Mouse (Mus musculus): ENCODE measurements around the gene Pnpo. TPM values are rescaled to one million over a fixed set of nuclear protein-coding genes. Genes with fewer than 3 reads are reported as not detected.

The Pnpo gene
- total RNA-seq, 1 experiment = 24.0 TPM

GRCm38 (mm10) chr11:96966172-96966571 is 22.4 kb upstream of the Pnpo start:
- in situ Hi-C loops (cut with MboI; ENCODE audit: low sequenced_read_pairs in 2 of 2, unreplicated experiment in 2 of 2) = no loop called here
- peaks cover 9% of the 10 kb centered on the region for H3K36me3 ChIP-seq (ENCODE audit: control insufficient read depth, insufficient read depth, low read length, poor library complexity, severe bottlenecking)
- peaks cover 13 to 20% of the 10 kb centered on the region in 2 experiments; a peak in 3 of 4 replicates for H3K4me1 ChIP-seq (ENCODE audit: control insufficient read depth in 2 of 2, insufficient read depth in 2 of 2, low read length in 2 of 2, poor library complexity in 1 of 2)
- H3K9me3 ChIP-seq (ENCODE audit: control insufficient read depth, insufficient read depth, low read depth, low read length) = no peaks in the 10 kb centered on the region
- no peak overlapping the region for H3K9ac ChIP-seq (ENCODE audit: insufficient read depth, low read depth, low read length, poor library complexity, severe bottlenecking)
- no peak overlapping the region; the same call in 1 of the 2 replicates for H3K27ac ChIP-seq (ENCODE audit: insufficient read depth, low read depth, low read length, poor library complexity, severe bottlenecking)
- H3K4me3 ChIP-seq (ENCODE audit: insufficient read depth in 1 of 2, low read depth in 1 of 2, low read length in 2 of 2, poor library complexity in 1 of 2, severe bottlenecking in 1 of 2) = no peak overlapping the region
- TF ChIP-seq CHD2 (IDR thresholded peaks at IDR 0.05; ENCODE audit: low read depth, low read length) = no peak
- no peak for TF ChIP-seq ZNF384 (IDR thresholded peaks at IDR 0.05; ENCODE audit: low read depth, low read length)
- TF ChIP-seq HCFC1 (IDR thresholded peaks at IDR 0.05; ENCODE audit: borderline replicate concordance, insufficient read depth, low read length) = no peak
- TF ChIP-seq ZC3H11A (IDR thresholded peaks at IDR 0.05; ENCODE audit: borderline replicate concordance, low read depth, low read length) = no peak
- no peak for TF ChIP-seq MAFK (IDR thresholded peaks at IDR 0.05; ENCODE audit: insufficient read depth, low read depth, low read length)
- DNase-seq (ENCODE audit: low read depth, low spot score) = no peak

- in situ Hi-C loops (cut with MboI; ENCODE audit: low sequenced_read_pairs in 2 of 2, unreplicated experiment in 2 of 2) = no loop called here
- Histone ChIP-seq H3K36me3 (ENCODE audit: control insufficient read depth, insufficient read depth, low read length, poor library complexity, severe bottlenecking) (peaks cover 28% of the 10 kb centered on the region), H3K27ac (ENCODE audit: insufficient read depth, low read depth, low read length, poor library complexity, severe bottlenecking) (no peak overlapping the region), H3K9ac (ENCODE audit: insufficient read depth, low read depth, low read length, poor library complexity, severe bottlenecking) (peak overlapping the region; percentile 67; the same call in 1 of the 2 replicates), H3K4me1 (ENCODE audit: control insufficient read depth in 2 of 2, insufficient read depth in 2 of 2, low read length in 2 of 2, poor library complexity in 1 of 2) (peaks cover 10 to 16% of the 10 kb centered on the region in 2 experiments; a peak in 3 of 4 replicates), H3K4me3 (ENCODE audit: insufficient read depth in 1 of 2, low read depth in 1 of 2, low read length in 2 of 2, poor library complexity in 1 of 2, severe bottlenecking in 1 of 2) (no peak overlapping the region), H3K9me3 (ENCODE audit: control insufficient read depth, insufficient read depth, low read depth, low read length) (no peaks in the 10 kb centered on the region)
- peak; percentile 97 for DNase-seq (ENCODE audit: low read depth, low spot score)
- TF ChIP-seq HCFC1 (IDR thresholded peaks at IDR 0.05; ENCODE audit: borderline replicate concordance, insufficient read depth, low read length) = no peak
- TF ChIP-seq ZC3H11A (IDR thresholded peaks at IDR 0.05; ENCODE audit: borderline replicate concordance, low read depth, low read length) = no peak
Measured at GRCm38 (mm10) chr11:96963580-96963979, 19.8 kb upstream of the Pnpo start.

DNA sequence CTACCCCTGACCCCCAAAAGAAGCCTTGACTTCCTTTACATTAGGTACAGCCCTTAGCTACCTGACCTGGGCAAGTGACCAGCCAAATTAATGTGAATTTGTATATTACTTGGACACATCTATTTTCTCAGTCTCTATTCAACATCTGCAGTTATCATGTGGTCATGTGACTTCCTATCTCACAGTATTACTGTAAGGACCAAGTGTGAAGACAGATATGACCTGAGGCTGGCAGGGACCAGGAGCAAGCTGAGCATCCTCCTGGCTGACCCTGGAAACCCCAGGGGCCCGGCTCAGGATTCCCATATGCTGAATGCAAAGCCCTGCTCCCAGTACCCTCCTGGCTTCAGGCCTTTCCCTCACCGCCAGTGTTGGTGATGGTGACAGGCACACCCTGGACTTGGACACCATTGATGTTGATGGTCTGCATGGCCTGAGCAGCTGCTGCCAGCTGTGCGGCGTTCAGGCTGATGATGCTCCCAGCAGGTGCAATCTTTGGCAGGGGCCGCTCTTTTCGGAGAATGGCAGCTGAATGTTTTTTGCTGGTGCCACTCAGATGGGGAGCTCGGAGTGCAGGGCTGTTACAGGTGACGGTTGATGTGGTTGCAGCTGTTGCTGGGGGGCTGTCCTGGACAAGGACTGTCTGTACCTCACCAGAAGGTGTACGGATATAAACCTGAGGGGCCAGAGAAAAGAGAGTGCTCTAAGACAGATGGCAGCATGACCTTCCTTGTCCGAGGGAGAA is 13.4 kb upstream of the Pnpo start:
- peaks cover 9 to 28% of the 10 kb centered on the region in 2 experiments for H3K4me1 ChIP-seq (ENCODE audit: control insufficient read depth in 2 of 2, insufficient read depth in 2 of 2, low read length in 2 of 2, poor library complexity in 1 of 2)
- no peak overlapping the region for H3K4me3 ChIP-seq (ENCODE audit: insufficient read depth in 1 of 2, low read depth in 1 of 2, low read length in 2 of 2, poor library complexity in 1 of 2, severe bottlenecking in 1 of 2)
- H3K9me3 ChIP-seq (ENCODE audit: control insufficient read depth, insufficient read depth, low read depth, low read length) = no peaks in the 10 kb centered on the region
- no peak overlapping the region for H3K9ac ChIP-seq (ENCODE audit: insufficient read depth, low read depth, low read length, poor library complexity, severe bottlenecking)
- in situ Hi-C loops (cut with MboI; ENCODE audit: low sequenced_read_pairs in 2 of 2, unreplicated experiment in 2 of 2) = no loop called here
- no peak overlapping the region for H3K27ac ChIP-seq (ENCODE audit: insufficient read depth, low read depth, low read length, poor library complexity, severe bottlenecking)
- TF ChIP-seq ZNF384 (IDR thresholded peaks at IDR 0.05; ENCODE audit: low read depth, low read length) (no peak), MAFK (IDR thresholded peaks at IDR 0.05; ENCODE audit: insufficient read depth, low read depth, low read length) (no peak), CHD2 (IDR thresholded peaks at IDR 0.05; ENCODE audit: low read depth, low read length) (no peak), ZC3H11A (IDR thresholded peaks at IDR 0.05; ENCODE audit: borderline replicate concordance, low read depth, low read length) (no peak), HCFC1 (IDR thresholded peaks at IDR 0.05; ENCODE audit: borderline replicate concordance, insufficient read depth, low read length) (no peak)
- DNase-seq (ENCODE audit: low read depth, low spot score) = no peak
- peaks cover 65% of the 10 kb centered on the region for H3K36me3 ChIP-seq (ENCODE audit: control insufficient read depth, insufficient read depth, low read length, poor library complexity, severe bottlenecking)

DNA sequence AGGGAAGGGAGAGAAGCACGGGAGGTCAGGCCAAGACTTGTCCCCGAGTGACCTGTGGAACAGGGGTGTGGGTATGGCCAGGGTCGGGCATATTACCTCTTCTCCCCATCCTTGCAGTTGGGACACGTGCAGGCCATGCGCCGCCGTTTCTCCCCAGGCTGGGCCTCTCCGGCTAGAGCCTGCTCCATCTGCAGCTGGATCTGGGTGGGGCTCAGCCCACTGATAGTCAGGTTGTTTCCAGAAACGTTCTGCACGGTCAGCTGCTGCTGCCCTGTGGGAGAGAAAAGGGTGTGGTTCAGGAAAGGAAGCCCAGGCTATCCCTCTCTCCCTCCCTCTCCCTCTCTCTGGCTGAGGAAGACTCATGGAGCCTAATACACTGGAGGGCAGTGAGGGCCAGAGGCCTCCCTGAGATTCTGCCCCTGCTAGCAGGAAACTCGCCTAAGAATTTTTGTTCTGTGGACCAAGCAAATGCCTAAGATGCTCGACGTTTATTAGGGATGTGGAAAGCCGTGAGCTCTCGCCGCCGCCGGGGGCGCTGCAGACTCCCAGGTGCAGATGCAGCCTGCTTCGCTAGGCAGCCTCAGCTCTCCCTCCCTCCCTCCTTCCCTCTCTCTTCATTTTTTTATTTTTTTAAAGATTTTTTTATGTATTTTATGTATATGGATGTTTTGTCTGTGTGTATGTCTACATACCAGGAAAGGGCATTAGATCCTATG is 12.4 kb upstream of the Pnpo start:
- Histone ChIP-seq H3K27ac (ENCODE audit: insufficient read depth, low read depth, low read length, poor library complexity, severe bottlenecking) (peak overlapping the region; percentile 59), H3K4me3 (ENCODE audit: insufficient read depth in 1 of 2, low read depth in 1 of 2, low read length in 2 of 2, poor library complexity in 1 of 2, severe bottlenecking in 1 of 2) (peak overlapping the region; percentile 13 to 53; a peak in 3 of 4 replicates), H3K9me3 (ENCODE audit: control insufficient read depth, insufficient read depth, low read depth, low read length) (no peaks in the 10 kb centered on the region), H3K4me1 (ENCODE audit: control insufficient read depth in 2 of 2, insufficient read depth in 2 of 2, low read length in 2 of 2, poor library complexity in 1 of 2) (peaks cover 9 to 23% of the 10 kb centered on the region in 2 experiments), H3K9ac (ENCODE audit: insufficient read depth, low read depth, low read length, poor library complexity, severe bottlenecking) (peak overlapping the region; percentile 74), H3K36me3 (ENCODE audit: control insufficient read depth, insufficient read depth, low read length, poor library complexity, severe bottlenecking) (peaks cover 66% of the 10 kb centered on the region)
- DNase-seq (ENCODE audit: low read depth, low spot score) = no peak
- in situ Hi-C loops (cut with MboI; ENCODE audit: low sequenced_read_pairs in 2 of 2, unreplicated experiment in 2 of 2) = no loop called here
- TF ChIP-seq ZNF384 (IDR thresholded peaks at IDR 0.05; ENCODE audit: low read depth, low read length) (peak; percentile 38; the same call in 1 of the 2 replicates), HCFC1 (IDR thresholded peaks at IDR 0.05; ENCODE audit: borderline replicate concordance, insufficient read depth, low read length) (peak; percentile 39; the same call in 1 of the 2 replicates), MAFK (IDR thresholded peaks at IDR 0.05; ENCODE audit: insufficient read depth, low read depth, low read length) (no peak)

Data from ES-E14 (cell line).